Mouse (Mus musculus) CH12.LX (cell line): ENCODE data around the gene Anapc7.

Experiments
- CHD2 ChIP-seq: IDR thresholded peaks from 2 replicates; pipeline ENCODE4 v1.6.1; 2011; ENCODE audit warnings: low read length, improper control_type of control experiment
- CTCF ChIP-seq, 2 experiments: IDR thresholded peaks in 1 of 2; conservative IDR thresholded peaks in 1 of 2; 2 replicates each; pipeline ENCODE4 v1.5.1; 2011 to 2012; ENCODE audit warnings: low read depth in 2 of 2, low read length in 2 of 2, improper control_type of control experiment in 1 of 2, inconsistent platforms in 1 of 2, mild to moderate bottlenecking in 1 of 2, moderate library complexity in 1 of 2
- EP300 ChIP-seq: IDR thresholded peaks from 2 replicates; pipeline ENCODE4 v1.6.1; 2011; ENCODE audit warnings: low read length, improper control_type of control experiment
- JUND ChIP-seq: conservative IDR thresholded peaks from 2 replicates; pipeline ENCODE4 v1.6.1; 2011; ENCODE audit warnings: low read depth, low read length, improper control_type of control experiment
- MAFK ChIP-seq: IDR thresholded peaks from 2 replicates; pipeline ENCODE4 v1.6.1; 2011; ENCODE audit warnings: low read length, improper control_type of control experiment; ENCODE audit not compliant: insufficient replicate concordance
- MXI1 ChIP-seq: IDR thresholded peaks from 2 replicates; pipeline ENCODE4 v1.6.1; 2011; ENCODE audit warnings: mild to moderate bottlenecking, low read depth, low read length, improper control_type of control experiment
- PAX5 ChIP-seq: IDR thresholded peaks from 2 replicates; pipeline ENCODE4 v1.6.1; 2012; ENCODE audit warnings: low read length, inconsistent platforms, mixed read lengths
- USF2 ChIP-seq: conservative IDR thresholded peaks from 2 replicates; pipeline ENCODE4 v1.6.1; 2011; ENCODE audit warnings: low read depth, low read length, improper control_type of control experiment

- TF ChIP-seq MAFK (no peak), PAX5 (no peak), MXI1 (no peak), JUND (no peak), CTCF (conservative IDR thresholded peaks at IDR 0.05 in 1 of 2, IDR thresholded peaks at IDR 0.05 in 1 of 2; ENCODE audit: low read depth in 2 of 2, low read length in 2 of 2) (no peak), EP300 (no peak), USF2 (no peak), CHD2 (no peak)
Measured at GRCm38 (mm10) chr5:122399871-122400270, 21.6 kb upstream of the Anapc7 start.
